Mouse (Mus musculus) stomach, embryonic 15.5 days (tissue): ENCODE data around the gene Lrrc8e. TPM values are rescaled to one million over a fixed set of nuclear protein-coding genes. Genes with fewer than 3 reads are reported as not detected.
A peak's percentile ranks its signal among the peaks of the same experiment; 100 is the strongest.

ENCODE experiments used
- ATAC-seq: fragments of 200-750 bp; cut with Nextera tagmentation; 2 replicates; pipeline ENCODE4 v1.8.0; 2017; ENCODE audit warnings: low read depth, moderate number of reproducible peaks, moderate TSS enrichment; ENCODE audit not compliant: insufficient read depth, low FRiP score
- H3K27ac ChIP-seq: fragments of 300-500 bp; sonication (generic); 2 replicates; pipeline ENCODE4 v1.5.1; 2015; ENCODE audit warnings: mild to moderate bottlenecking, inconsistent platforms
- H3K27me3 ChIP-seq: fragments of 300-500 bp; sonication (generic); replicated peaks from 2 replicates; pipeline ENCODE4 v1.6.1; 2015; ENCODE audit warnings: inconsistent platforms
- H3K36me3 ChIP-seq: fragments of 300-500 bp; sonication (generic); 2 replicates; pipeline ENCODE4 v1.6.1; 2015; ENCODE audit warnings: inconsistent platforms
- H3K4me1 ChIP-seq: fragments of 300-500 bp; sonication (generic); 2 replicates; pipeline ENCODE4 v1.6.1; 2015; ENCODE audit warnings: inconsistent platforms
- H3K4me2 ChIP-seq: fragments of 300-500 bp; sonication (generic); 2 replicates; pipeline ENCODE4 v1.6.1; 2015; ENCODE audit warnings: mild to moderate bottlenecking, inconsistent platforms
- H3K4me3 ChIP-seq: fragments of 300-500 bp; sonication (generic); replicated peaks from 2 replicates; pipeline ENCODE4 v1.5.1; 2015; ENCODE audit warnings: inconsistent platforms
- H3K9ac ChIP-seq: fragments of 300-500 bp; sonication (generic); 2 replicates; pipeline ENCODE4 v1.6.1; 2015; ENCODE audit warnings: inconsistent platforms
- H3K9me3 ChIP-seq: fragments of 300-500 bp; sonication (generic); 2 replicates; pipeline ENCODE4 v1.6.1; 2016; ENCODE audit warnings: inconsistent platforms
- WGBS: fragments of 180-500 bp; shearing (Covaris S2); methylation state at CpG from one replicate; pipeline ENCODE4 v1.1.7; 2015; 5-methylcytosine and 5-hydroxymethylcytosine counted together
- polyA plus RNA-seq: library from polyadenylated mRNA; unstranded; fragments of >200 nt; fragmentation: Nextera tagmentation; extraction: Ambion mirVana; gene quantifications from 2 replicates; pipeline ENCODE4 v1.2.1, GENCODE M21; 2015

The Lrrc8e gene
- polyA plus RNA-seq, 1 experiment from 2014 or later = 4.6 TPM

GRCm38 (mm10) chr8:4259805-4260170 is 33.2 kb downstream of the Lrrc8e start:
- Histone ChIP-seq H3K27me3 (no peaks in the 10 kb centered on the region), H3K9me3 (no peaks in the 10 kb centered on the region), H3K4me1 (peaks cover 16% of the 10 kb centered on the region), H3K4me2 (no peak overlapping the region), H3K27ac (no peak overlapping the region; the same call in 1 of the 2 replicates), H3K9ac (no peak overlapping the region), H3K4me3 (no peak overlapping the region), H3K36me3 (peaks cover 55% of the 10 kb centered on the region)
- no peak for ATAC-seq
- WGBS = 77% methylated on average over 4 of the region's 4 CpGs

- H3K9me3 ChIP-seq = no peaks in the 10 kb centered on the region
- H3K4me2 ChIP-seq = no peak overlapping the region
- peaks cover 68% of the 10 kb centered on the region for H3K36me3 ChIP-seq
- peaks cover 7% of the 10 kb centered on the region; the same call in 1 of the 2 replicates for H3K4me1 ChIP-seq
- H3K4me3 ChIP-seq = no peak overlapping the region
- H3K27ac ChIP-seq = no peak overlapping the region
- H3K27me3 ChIP-seq = no peaks in the 10 kb centered on the region
- no peak overlapping the region for H3K9ac ChIP-seq
- WGBS = 85% methylated on average over 8 of the region's 8 CpGs
- no peak for ATAC-seq
Observed at GRCm38 (mm10) chr8:4263105-4263791, 36.6 kb downstream of the Lrrc8e start.

- no peak for ATAC-seq
- Histone ChIP-seq H3K27ac (no peak overlapping the region), H3K4me1 (no peaks in the 10 kb centered on the region), H3K9ac (no peak overlapping the region), H3K27me3 (no peaks in the 10 kb centered on the region), H3K9me3 (no peaks in the 10 kb centered on the region), H3K4me2 (no peak overlapping the region), H3K4me3 (no peak overlapping the region), H3K36me3 (peaks cover 70% of the 10 kb centered on the region)
- 88% methylated on average over 15 of the region's 15 CpGs for WGBS
Observed at GRCm38 (mm10) chr8:4265160-4265914, 38.7 kb downstream of the Lrrc8e start.

GRCm38 (mm10) chr8:4267627-4268026 is 41.0 kb downstream of the Lrrc8e start:
- no peaks in the 10 kb centered on the region for H3K27me3 ChIP-seq
- no peaks in the 10 kb centered on the region for H3K4me1 ChIP-seq
- peak; percentile 54; the same call in 1 of the 2 replicates for ATAC-seq
- WGBS = 75% methylated on average over 15 of the region's 15 CpGs
- no peak overlapping the region for H3K4me2 ChIP-seq
- no peak overlapping the region for H3K9ac ChIP-seq
- no peak overlapping the region for H3K4me3 ChIP-seq
- no peaks in the 10 kb centered on the region for H3K9me3 ChIP-seq
- peaks cover 54% of the 10 kb centered on the region for H3K36me3 ChIP-seq
- no peak overlapping the region for H3K27ac ChIP-seq

GRCm38 (mm10) chr8:4269609-4270008 is 43.0 kb downstream of the Lrrc8e start:
- H3K4me2 ChIP-seq = no peak overlapping the region
- H3K9me3 ChIP-seq = no peaks in the 10 kb centered on the region

GRCm38 (mm10) chr8:4275275-4276110 is 48.9 kb downstream of the Lrrc8e start, which contains the start of gene Timm44:
TSS of gene Timm44 (minus strand) at chr8:4275913.
- no peaks in the 10 kb centered on the region for H3K9me3 ChIP-seq
- peak within 1 kb of the TSS; percentile 86 for H3K4me3 ChIP-seq
- peaks cover 13% of the 10 kb centered on the region; the same call in 1 of the 2 replicates for H3K36me3 ChIP-seq
- H3K27ac ChIP-seq = peak within 1 kb of the TSS; percentile 41
- H3K9ac ChIP-seq = peak within 1 kb of the TSS; percentile 71
- H3K27me3 ChIP-seq = no peaks in the 10 kb centered on the region
- H3K4me2 ChIP-seq = peak within 1 kb of the TSS; percentile 66
- ATAC-seq = peak; percentile 96
- H3K4me1 ChIP-seq = peaks cover 8% of the 10 kb centered on the region; the same call in 1 of the 2 replicates
- under 1% methylated on average over 39 of the region's 39 CpGs for WGBS

More at GRCm38 (mm10) chr8:4269609-4270008, 43.0 kb downstream of the Lrrc8e start:
- no peaks in the 10 kb centered on the region for H3K27me3 ChIP-seq
- H3K4me1 ChIP-seq = 0 out of 2 replicates have a peak, but pooled peaks cover 3% of the 10 kb centered on the region
- ATAC-seq = no peak
- peaks cover 53% of the 10 kb centered on the region for H3K36me3 ChIP-seq
- WGBS = 90% methylated on average over 6 of the region's 6 CpGs
- no peak overlapping the region for H3K9ac ChIP-seq
- no peak overlapping the region for H3K27ac ChIP-seq
- no peak overlapping the region for H3K4me3 ChIP-seq

GRCm38 (mm10) chr8:4276111-4276465 is 49.5 kb downstream of the Lrrc8e start:
- ATAC-seq = no peak; the same call in 1 of the 2 replicates
- Histone ChIP-seq H3K4me2 (peak overlapping the region; percentile 66), H3K4me3 (peak overlapping the region; percentile 86), H3K9me3 (no peaks in the 10 kb centered on the region), H3K36me3 (peaks cover 13% of the 10 kb centered on the region; the same call in 1 of the 2 replicates), H3K27ac (peak overlapping the region; percentile 41; the same call in 1 of the 2 replicates), H3K9ac (peak overlapping the region; percentile 17; the same call in 1 of the 2 replicates), H3K27me3 (no peaks in the 10 kb centered on the region), H3K4me1 (peaks cover 8% of the 10 kb centered on the region; the same call in 1 of the 2 replicates)
- WGBS = 23% methylated on average over 9 of the region's 9 CpGs

Other genes with a start within 250 kb of the Lrrc8e start
- gene Cd209f, start 121.0 kb upstream of the Lrrc8e start, polyA plus RNA-seq = 0.12 and 0.17 TPM in 2 replicates
- gene Cd209g, start 92.7 kb upstream of the Lrrc8e start, polyA plus RNA-seq = not detected in 2 replicates
- 21.5 and 22.5 TPM in 2 replicates for gene Evi5l, start 60.3 kb upstream of the Lrrc8e start, polyA plus RNA-seq
- 3.2 and 4.3 TPM in 2 replicates for gene Prr36, start 9.4 kb upstream of the Lrrc8e start, polyA plus RNA-seq
- 24.6 and 29.8 TPM in 2 replicates for gene Map2k7, start 11.9 kb downstream of the Lrrc8e start, polyA plus RNA-seq
- gene Gm49320, start 12.0 kb downstream of the Lrrc8e start, polyA plus RNA-seq = 0.31 and 1.3 TPM in 2 replicates
- gene Tgfbr3l, start 21.4 kb downstream of the Lrrc8e start, polyA plus RNA-seq = 5.5 and 5.9 TPM in 2 replicates
- gene Snapc2, start 26.3 kb downstream of the Lrrc8e start, polyA plus RNA-seq = 50.8 and 51.6 TPM in 2 replicates
- gene Ctxn1, start 32.4 kb downstream of the Lrrc8e start, polyA plus RNA-seq = 80.2 and 83.6 TPM in 2 replicates
- 59.1 and 59.5 TPM in 2 replicates for gene Timm44, start 49.1 kb downstream of the Lrrc8e start, polyA plus RNA-seq
- 22.7 and 29.9 TPM in 2 replicates for gene Ccl25, start 98.4 kb downstream of the Lrrc8e start, polyA plus RNA-seq
- 215 and 219 TPM in 2 replicates for gene Elavl1, start 98.6 kb downstream of the Lrrc8e start, polyA plus RNA-seq